Mouse (Mus musculus) right cerebral cortex, postnatal 10 days (tissue): Measurements from ENCODE around the gene Lamb3.
"Not testable (repeated sequence)": the region's sequence is repeated elsewhere in the genome, so short reads cannot be mapped to it uniquely, and the experiment has no call there.

Source experiments
- DNase-seq, 2 experiments: peaks; one replicate each; pipeline ENCODE4 v3.0.0; 2021; ENCODE audit warnings: low spot score in 2 of 2

Gene Lamb3

DNA sequence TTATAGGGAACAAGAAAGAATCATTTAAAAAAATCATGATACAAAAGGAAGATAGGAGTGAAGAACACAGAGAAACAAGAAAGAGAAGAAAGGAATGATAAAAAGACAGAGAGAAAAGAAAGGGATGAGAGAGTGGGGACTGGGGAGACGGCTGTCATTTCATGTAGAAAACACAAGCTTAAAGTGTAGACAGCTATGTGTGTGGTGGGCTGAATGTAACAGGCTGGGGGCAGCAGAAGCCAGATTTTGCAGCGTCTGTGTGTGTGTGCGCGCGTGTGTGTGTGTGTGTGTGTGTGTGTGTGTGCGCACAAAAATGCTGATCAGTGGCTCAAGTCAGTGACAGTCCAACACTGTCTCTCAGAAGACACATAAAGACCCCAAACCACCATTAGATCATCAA lies 36.7 kb downstream of the Lamb3 start:
- DNase-seq: no peak

DNA sequence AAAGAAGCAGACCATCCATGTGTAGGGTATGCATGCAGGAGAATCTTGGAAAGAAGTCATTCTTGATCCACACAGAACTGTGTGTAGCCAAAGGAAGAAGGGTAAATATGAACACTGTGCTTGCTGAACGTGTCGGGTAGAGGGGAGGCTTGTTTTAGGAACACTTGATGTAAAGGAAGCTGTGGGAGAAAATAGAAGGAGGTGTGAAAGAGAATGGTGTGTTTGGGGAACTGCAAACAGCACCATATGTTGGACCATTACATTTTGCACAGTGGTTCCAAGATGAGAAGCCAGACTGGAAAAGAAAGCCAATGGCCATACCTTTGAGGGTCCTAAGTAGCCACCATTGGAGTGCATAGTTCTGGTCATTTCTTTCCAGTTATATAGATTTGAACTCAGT lies 42.5 kb downstream of the Lamb3 start:
- no peak for DNase-seq

DNA sequence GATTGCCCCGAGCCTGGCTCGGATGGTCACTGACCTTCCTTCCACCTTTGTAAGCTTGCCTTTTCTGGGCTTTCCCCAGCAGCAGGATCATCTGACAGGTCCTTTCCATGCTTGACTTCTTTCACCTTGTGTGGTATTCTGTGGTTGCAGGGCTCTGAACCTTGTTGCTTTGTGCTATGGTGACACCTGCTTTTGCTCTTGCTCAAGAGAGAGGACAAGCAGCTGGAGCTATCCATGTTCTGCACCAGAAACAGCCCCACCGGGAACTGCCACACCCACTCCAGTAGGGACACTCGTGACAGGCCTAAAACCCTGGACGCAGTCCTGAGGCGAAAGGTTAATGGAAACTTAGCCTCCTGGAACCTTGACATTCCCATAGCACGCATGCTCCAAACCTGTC lies 43.9 kb downstream of the Lamb3 start:
- DNase-seq: no peak

DNA sequence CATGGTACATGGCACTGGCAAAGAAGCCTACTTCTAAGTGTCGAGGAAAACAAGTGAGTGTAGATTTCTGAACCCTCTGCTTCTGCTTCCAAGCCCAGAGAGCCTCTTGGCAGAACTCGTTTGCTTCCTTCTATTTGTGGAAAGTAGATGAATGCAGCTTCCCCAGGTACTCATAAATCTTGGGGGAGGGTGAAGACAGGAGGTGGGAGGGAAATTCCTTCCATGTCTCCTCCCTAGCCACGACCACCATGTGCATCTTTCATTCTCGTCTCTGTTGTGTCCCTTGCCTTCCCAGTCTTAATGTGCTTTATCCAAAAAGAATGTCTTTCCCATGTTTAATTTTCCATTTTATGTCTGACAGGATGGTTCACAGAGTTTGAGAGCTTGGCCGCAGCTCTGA lies 45.1 kb downstream of the Lamb3 start:
- no peak for DNase-seq

DNA sequence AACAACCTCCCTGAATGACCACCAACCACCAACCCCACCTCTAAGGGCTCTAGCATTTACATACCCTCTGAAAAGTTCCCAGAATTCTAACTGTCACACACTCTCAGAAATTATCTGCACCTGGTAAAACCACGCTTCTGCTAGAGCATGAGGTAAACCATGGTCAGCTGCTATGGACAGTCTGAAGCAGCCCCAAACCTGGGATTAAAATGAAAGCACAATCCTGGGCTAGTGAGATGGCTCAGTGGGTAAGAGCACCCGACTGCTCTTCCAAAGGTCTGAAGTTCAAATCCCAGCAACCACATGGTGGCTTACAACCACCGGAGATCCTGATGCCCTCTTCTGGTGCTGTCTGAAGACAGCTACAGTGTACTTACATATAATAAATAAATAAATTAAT lies 46.4 kb downstream of the Lamb3 start:
- DNase-seq: not testable (repeated sequence)

DNA sequence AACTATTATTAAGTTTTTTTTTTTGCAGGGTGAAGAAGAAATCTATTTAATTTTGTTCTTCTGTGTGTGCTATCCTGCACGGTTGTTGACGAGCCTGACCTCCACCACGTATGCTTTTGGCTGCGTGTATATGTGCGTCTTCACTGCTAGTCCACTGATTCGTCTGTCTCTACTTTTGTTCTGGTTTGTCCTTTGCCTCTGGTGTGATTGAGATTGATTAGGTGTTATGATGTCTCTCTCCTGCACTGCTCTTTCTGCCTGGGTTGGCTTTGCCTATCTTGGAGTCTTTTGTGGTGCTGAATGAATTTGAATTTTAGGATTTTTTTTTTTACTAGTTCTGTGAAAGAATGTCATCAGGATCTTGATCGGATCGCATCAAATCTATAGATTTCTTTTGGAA lies 47.5 kb downstream of the Lamb3 start:
- no peak for DNase-seq

DNA sequence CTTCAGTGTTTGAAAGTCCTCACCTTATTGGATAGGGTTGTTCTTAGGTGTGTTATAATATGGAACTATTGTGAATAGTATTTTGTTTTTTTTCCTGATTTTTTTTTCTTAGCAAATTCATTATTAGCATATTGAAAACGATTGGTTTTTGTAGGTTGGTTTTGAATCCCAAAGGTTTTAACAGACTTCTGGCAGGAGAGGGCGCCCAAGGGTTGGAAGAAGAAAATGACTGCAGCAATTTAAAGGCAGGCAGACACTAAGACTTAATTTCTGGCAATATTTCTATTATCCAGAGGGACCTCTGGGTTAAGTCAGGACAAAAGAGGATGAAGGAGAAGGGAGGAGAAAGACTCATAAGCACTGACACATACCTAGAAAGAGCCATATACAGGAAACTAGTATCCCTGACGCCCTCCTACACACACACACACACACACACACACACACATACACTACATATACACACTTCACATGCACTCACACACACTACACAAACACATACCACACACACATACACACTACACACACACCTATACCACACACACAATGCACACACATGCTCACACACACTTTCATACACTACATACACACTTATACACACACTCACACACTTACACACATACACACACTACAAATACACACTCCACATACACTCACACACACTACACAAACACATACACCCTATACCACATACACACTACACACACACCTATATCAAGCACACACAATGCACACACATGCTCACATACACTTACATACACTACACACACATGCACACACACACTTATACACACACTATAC lies 48.2 kb downstream of the Lamb3 start:
- peak; percentile 76 to 89 for DNase-seq

DNA sequence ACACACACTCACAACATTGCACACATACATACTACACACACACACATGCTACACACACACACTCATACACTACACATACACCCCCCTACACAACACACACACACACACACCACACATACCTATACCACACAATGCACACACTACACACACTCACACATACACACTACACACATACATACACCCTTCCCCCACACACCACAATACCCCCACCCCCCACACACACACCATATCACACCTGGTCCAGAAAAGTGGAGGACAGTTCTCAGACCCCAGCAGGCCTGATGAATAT lies 48.7 kb downstream of the Lamb3 start:
- DNase-seq: no peak

DNA sequence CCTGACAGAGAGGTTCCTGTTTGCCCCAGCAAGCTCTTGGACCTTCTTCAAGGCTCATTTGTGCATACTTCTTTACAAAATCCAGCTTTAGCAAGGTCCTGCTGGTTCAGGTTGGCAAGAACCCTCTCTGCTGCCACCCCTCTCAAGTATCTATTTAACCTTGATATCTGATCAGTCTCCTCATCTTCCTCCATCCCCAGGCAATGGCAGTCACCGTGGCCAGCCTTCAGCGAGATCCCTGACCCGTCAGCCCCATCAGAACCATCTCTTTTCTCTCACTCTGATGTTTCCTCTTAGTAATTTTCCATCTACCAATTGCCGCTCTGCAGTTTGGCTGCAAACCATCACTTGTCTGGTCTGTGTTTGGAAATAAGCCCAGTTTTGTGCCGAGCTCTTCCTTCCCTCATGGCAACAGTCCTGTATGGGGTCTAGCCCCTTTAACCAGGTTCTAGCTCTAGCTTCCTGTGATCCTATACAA lies 49.2 kb downstream of the Lamb3 start:
- no peak for DNase-seq

DNA sequence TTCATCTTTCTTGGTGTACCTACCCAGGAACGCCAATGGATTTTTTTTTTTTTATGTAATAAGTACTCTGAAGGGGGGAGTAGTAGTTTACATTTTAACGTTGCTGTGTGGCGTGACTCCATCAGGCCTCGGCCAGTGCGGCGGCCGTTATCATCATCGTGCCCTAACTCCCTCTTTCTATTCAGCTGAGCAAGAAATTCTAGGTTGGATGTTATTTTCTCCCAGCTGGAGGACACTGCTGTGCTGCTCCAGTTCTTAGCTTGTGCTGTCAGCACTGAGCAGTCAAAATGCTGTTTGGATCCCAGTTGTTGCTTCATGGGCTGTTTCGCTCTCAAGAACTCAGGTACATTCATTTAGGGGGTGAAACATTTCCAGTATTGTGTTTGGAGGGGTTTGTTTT lies 52.1 kb downstream of the Lamb3 start:
- DNase-seq: no peak

DNA sequence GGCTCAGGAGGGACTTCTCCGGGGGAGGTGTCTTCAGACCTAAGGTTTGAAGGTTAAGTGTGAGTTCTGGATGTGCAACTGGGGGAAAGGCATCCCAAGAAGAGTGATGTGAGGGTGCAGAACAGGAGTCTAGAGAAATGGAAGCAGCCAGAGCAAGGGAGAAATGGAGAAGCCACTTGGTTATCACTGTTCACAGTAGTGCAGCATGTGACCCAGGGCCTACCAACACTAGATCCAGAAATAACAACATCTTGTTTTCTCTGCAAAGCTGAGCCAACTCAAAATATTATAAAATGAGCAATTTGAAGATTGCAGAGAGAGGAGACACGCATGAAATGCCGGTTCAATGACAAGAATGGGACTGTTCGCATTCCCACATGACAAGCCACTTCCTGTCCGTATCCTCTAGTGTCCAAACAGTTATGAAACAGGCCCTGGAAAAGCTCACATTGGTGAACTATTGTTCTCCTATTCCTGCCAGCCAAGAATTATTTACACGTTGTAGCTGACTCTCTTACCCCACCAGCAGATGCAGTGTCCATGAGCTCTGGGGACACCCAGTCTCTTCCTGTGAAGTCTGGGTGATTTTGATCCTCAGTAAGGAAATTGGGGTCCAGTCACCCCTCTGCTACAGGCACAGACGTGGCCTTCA lies 54.5 kb downstream of the Lamb3 start:
- DNase-seq: no peak

DNA sequence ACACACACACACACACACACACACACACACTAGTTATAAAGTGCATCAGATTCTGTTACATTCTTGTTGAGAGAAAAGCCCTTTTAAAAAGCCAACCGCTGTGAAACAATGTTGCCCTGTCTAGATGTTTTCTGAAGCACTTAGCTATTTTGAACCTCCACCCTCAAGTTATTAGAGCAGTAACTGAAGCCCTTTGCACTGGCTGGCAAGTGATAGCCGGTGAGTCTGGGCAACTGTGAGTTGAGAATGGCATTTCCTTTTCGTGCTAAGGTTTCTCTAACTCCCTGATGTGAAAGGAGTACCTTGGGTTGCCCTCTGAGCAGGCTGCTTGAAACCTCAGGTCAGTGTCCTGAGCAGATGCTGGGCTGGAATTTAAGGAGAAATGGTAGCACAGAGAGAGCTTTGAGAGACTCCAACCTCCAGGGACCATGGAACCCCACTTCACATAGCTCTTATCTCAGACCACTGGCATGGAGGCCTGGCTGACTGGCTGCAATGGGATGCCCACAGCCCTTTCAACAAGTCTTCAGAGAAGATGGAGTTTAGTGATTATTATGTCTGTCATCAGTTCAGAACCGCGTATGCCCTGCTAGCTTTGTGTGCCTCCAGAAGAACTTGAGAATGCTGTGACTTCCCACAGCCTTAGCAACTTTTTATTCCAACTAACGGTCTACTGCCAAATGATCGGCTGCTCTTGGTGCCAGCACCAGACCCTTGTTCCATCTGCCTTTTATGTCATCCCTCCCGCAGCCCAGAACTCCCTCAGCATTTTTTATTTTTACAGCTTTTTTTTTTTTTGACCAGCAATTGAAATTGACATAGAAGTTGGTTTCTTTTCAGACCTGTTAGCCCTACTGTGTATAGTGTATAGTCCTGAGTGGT lies 55.8 kb downstream of the Lamb3 start:
- DNase-seq: peak in 1 of 2 experiments; percentile 48

DNA sequence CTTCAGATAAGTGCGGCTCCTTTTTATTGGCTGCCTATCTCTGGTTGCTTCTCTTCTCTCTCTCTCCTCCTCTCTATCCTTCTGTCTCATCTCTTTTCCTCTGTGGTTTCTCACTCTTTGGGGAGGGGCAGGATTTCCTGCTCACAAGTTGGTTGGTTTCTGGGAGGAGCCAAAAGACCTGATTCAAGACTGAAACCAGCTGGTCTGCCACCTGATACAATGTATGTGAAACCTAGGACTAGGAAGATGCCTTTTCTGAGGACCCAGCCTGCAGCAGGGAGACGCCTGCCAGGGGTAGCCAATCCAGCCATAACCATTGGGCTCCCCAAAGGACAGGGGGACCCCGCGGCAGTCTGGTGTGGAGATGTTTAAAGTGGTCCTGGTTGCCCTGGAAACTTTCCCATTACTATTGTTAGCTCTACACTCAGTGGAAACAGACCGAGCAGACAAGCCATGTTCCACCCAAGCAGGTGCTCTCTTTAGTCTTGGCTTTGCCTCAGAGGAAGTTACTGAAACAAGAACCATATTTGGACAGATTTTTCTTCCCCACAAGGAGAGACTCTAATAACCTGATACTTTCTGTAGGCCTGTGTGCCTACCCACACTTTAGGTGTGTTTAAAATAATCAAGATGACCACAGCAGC lies 56.6 kb downstream of the Lamb3 start, which contains the start of gene Hsd11b1:
Hsd11b1 (minus strand) TSS at position 121 of the 644 bp plus-strand sequence.
- no peak for DNase-seq

DNA sequence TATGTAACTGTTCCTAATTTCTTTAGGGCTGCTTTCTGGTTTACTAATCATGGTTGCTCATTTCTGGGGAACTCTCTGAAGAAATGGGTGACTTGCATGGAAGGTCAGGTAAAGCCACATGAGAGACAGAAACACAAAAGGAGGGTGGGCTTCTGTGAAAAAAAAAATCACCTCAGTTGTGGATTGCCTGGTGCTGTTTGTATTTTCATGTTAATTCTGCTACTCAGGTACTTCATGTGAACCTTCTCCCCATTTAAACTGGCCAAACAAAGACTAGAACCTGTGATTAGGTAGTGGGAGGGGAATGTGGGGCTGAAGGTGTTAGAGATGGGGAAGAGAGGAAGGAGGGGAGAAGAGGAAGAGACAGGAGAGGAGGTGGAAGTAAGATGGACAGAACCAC lies 58.2 kb downstream of the Lamb3 start:
- no peak for DNase-seq

DNA sequence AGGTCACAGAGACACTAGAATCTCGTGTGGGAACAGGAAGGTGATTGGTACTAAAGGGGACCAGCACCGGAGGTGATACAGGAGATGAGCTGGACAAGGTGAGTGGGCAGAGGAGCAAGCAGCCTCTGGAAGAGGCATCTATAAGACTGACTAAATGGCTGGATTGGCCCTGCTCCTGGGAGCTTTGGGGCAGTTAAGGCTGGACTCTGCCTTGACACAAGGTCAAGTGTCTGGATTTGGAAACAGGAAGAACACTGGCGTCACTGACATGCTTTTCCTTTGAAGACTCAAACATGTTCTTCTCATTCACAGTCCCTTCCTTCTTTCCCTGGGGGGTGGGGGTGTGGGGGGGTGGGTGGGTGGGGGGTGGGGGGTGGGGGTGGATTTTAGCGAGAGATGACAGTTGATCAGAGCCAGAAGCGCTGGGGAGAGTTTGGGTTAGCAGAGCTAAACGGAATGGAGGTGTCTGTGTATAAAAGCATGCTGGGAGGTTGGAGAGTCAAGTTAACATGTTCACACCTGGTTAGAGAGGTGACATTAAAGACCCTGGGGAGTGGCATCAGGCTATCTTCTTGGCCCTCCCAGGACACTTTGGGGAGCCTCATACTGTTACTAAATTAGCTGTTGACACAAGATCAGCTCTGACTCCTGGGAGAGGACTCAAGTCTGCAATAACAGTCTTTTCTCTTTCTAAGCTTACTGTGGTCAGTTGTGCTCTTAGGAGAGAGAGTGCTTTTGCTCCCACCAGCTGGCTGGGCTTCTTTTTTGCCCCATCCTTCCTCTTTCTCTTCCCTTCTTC lies 63.7 kb downstream of the Lamb3 start:
- DNase-seq: no peak

DNA sequence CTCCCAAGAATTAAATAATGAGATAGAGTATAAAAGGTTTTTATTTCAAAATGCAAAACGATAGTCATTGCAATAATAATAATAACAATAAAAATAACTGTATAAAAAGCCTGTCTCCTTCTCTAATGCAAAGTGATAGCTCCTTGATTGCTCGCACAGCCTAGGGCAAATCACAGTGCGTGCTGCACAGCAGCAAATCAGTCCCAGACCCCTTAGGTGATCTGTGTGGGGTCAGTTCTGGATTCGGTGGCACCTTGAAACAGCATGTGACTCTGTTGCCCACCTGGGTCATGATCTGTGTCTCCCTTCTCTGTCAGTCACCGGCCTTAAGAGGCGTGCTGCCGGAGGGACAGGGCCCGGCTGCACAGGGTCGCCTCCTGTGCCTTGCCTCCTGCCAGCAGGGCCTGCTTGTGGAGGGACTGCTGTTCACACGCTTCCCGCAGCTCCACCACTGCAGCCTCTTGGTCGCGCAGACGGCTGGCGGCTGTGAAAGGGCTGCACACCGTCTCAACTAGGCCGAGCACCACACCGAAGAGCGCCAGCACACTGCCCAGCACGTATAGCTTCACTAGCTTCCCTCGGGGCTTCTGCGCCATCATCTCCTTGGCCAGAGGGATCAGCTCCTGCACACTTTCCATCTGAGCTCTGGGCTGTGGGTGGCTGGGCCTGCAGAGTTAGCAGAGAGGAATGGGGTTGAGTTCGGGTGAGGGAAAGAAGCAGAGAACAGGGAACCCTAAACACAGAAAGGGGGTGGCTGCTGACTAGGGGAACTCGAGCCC lies 64.8 kb downstream of the Lamb3 start:
- DNase-seq: peak in 1 of 2 experiments; percentile 44

DNA sequence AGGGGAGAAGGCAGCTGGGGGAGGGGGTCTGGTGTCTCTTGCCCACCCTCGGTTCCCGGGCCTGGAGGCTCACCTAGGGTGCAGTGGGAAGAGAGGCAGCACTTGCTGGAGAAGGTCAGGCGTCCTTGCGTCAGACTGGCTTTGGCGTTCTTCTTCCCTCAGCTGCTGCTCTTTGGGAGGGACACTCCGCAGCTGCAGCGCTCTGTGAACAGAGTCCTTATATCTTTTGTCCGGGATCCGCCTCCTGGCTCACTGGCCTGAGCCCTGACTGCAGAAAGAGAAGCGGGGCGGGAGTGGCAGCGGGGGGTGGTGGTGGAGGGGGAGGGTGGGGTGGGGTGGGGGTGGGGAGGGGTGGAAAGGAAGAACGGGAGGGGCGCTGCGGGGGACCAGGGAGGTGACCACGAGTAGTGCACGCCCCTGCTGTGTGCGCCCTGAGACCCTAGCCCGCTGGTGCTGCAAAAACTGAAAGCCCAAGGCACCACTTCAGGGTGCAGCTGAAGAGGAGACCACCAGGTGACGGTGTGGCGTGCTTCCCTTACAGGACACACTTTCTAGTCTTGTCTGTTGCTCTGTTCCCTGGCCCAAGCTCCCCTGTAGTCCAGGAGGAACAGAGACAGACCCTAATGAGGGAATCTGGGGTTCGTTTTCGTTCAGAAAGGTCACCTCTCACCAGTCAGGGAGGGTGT lies 65.6 kb downstream of the Lamb3 start, which contains the start of gene G0s2:
G0s2 (minus strand) TSS at position 302 of the 686 bp plus-strand sequence.
- peak; percentile 74 to 81 for DNase-seq

DNA sequence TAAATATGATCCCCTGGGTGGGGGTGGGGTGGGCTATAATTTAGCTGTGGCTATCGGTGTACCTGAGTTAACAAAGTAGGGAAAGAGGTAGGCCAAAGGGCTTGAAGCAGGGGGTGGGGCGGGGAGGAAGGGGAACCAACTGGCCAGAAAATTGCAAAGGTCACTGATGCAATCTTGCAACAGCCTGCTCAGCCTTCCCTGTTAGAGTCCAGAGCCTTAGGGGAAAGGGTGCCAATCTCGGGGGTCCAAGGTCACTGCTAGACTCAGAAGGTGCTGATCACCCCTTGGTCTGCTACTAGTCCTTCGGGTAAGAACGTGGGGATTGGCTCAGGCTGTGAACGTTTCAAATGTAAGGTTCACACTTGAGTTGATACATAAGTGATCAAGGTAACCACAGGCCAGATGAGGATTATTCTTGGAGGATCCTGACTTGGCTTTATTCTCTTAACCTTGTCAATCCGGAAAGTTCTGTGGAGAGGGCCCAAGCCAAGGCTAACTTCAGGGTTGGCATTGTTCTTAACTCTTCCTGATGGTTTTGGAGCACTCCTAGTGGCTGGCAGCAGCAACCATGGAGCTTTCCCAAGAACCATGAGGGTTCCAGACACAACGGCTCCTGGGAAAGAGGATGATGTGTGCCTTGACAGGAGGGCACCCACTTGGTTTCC lies 67.0 kb downstream of the Lamb3 start:
- DNase-seq: no peak

DNA sequence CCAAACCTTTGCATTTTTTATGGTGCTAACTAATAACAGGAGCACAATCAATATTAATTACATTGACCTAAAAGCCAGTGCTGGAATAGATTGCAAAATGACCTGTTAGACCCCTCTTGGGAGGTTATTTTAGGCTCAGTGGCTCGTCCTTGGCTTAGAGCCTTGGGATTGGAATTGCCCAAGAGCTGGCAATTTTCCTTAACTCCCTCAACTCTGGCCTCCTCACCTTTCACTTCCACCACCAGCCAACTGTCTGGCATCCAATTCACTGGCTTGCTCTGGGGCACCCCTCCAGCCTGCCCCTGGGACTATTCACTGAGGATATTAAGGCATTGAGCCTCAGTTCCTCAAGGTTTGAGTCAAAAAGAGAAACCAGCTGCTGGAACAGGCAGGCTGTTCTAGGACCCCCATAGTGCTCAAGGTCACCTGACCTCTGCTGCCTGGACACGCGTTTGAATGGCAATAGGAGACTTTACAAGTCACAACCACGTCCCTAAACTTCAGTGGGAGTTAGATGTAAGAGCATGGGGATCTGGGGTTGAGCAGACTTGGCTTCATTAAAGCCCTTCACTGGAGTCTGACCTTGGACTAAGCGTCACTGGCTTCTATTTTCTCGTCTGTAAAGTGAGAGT lies 71.0 kb downstream of the Lamb3 start:
- no peak for DNase-seq
